Mouse (Mus musculus) urinary bladder, postnatal 25 days (tissue): ENCODE measurements around the gene Hdac9.

Source experiments
- DNase-seq: peaks from one replicate; pipeline ENCODE4 v3.0.0; 2022; ENCODE audit warnings: low spot score

The Hdac9 gene

GRCm38 (mm10) chr12:34806528-34806927, 110.4 kb downstream of the Hdac9 start:
- DNase-seq = no peak

- no peak for DNase-seq
Measured at GRCm38 (mm10) chr12:34803721-34804120, 113.2 kb downstream of the Hdac9 start.

- DNase-seq = no peak
Measured at GRCm38 (mm10) chr12:34802308-34802707, 114.6 kb downstream of the Hdac9 start.

DNA sequence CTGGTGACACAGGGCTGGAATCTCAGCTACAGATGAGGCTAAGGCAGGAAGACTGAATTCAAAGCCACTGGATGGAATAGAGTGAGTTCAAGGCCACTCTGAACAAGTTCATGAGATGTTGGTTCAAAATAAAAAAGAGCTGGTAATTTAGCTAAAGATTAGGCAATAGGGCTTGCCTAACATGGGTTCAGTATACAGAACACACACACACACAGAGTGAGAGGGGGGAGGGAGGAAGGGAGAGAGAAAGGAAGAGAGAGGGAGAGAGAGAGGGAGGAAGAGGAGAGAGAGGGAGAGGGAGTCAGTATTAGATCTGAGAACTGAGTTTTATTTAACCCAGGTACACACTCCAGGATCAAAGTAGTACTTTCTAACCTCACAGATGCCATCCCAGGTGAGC, 115.1 kb downstream of the Hdac9 start:
- no peak for DNase-seq

DNA sequence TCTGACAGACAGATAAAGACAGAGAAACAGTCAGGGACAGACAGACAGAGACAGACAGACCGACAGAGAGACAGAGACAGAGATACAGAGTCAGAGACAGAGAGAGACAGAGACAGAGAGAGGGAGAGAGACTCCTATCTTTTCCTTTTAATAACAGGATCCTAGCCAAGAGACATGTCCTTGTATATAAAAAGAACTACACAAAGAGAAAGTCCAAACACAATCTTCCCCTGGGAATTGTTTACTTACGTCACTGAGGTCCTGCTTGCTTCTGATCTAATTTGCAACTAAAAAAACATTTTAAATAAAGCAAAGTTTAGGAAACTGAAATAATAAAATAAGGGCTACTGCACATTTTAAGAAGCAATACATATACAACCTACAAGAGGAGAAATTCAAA, 119.5 kb downstream of the Hdac9 start:
- no peak for DNase-seq

DNA sequence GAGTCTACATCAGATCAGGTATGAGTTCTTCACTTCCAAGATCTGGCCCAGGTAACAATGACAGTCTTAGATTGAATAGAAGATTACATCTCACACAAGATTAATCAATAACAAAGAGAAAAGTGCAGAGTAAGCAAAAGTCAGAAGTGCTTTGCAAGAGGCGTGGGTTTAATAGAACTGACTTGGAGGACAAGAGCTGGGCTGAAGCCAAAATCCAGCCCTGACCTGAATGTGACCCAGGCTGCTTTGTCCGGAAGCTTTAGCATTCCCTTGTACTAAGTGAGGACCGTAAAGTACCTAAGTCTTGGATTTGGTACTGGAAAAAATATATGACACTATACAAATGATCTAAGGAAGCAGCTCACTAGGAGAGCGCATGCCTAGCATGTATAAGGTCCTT, 121.4 kb downstream of the Hdac9 start:
- DNase-seq = no peak

- no peak for DNase-seq
Measured at GRCm38 (mm10) chr12:34792113-34792452, 124.8 kb downstream of the Hdac9 start.

GRCm38 (mm10) chr12:34791213-34792112, 125.4 kb downstream of the Hdac9 start:
- no peak for DNase-seq

- no peak for DNase-seq
Measured at GRCm38 (mm10) chr12:34789031-34789982, 127.6 kb downstream of the Hdac9 start.

DNA sequence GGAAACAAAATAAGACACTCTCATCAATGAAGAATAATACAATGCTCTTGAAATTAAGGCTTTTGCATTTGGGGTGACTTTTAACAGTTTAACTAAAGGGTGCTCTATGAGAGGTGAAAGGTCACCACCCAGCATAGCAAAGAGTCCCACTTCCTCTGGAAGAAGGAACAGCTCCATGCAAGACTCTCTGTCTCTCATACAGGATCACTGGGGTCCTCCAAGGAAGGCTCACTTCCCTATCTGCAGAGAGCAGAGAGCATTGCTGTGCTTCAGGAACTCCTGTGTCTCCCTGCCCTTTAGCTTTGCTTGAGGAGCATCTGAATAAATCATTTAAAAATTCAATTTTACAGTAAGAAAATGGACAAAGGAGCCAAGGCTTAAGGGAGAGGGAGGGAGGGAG, 129.5 kb downstream of the Hdac9 start:
- DNase-seq = no peak

DNA sequence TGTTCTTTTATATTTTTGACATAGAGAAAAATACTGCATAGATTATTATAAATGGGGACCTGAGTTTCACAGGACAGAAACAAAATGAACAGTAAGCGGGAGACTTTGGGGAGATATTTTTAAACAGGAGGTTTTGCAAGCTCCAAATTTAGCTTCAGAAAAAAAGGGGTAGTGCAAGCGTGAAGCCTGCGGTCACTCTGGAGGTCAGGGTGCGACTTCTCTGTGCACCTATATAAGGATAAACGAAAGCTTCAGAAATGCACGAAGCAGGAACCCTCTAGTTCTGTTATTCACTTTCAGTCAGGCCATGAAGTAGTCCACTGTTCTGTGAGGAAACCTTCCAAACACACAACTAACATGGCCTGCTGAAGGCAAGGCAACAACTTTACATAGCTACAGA, 133.3 kb downstream of the Hdac9 start:
- DNase-seq = no peak

DNA sequence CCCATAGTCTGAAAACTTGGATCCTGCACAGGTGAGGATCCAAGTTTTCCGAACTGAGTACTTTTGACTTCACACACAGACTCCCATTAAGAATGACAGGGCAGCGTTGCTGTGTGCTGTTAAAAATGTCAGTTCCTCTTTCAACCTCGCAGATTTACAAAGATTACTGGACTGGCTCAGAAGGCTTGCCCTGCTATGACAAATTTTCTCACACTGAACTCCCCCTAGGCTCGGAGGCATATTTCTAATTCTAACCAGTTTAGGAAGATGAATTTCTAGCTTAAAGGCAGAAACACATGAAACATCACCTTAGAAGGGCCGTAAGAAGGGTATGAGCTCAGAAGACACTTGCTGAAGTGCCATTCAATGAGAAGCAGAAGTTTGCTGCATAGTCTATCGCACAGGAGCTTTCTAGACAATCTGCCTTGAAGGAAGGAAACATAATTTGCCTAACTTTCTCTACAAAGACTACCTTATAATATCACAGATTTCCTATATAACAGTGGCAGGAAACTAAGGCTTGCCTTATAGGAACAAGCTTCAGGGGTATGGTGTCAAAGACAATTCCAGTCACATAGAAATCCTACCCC, 137.4 kb downstream of the Hdac9 start:
- DNase-seq = no peak

- DNase-seq = no peak
Measured at GRCm38 (mm10) chr12:34776170-34776569, 140.7 kb downstream of the Hdac9 start.

- DNase-seq = no peak
Measured at GRCm38 (mm10) chr12:34774071-34774470, 142.8 kb downstream of the Hdac9 start.

- DNase-seq = no peak
Measured at GRCm38 (mm10) chr12:34767226-34767775, 149.6 kb downstream of the Hdac9 start.

DNA sequence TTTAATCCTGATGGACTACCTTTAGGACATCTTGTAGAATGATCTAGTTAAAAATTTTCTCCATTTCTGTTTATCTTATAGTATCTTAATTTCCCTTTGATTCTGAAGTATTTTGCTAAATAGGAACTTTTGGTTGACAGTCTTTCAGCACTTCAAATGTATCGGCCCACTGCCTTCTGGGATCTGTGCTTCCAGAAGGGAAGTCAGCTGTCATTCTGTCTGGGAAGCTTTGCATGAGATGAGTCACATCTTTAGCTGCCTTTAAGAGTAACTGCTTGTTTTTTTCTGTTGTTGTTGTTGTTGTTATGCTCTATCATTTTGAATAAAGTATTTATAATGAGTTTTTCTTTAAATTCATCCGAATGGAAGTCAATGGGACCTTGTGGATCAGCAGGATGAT, 169.6 kb downstream of the Hdac9 start:
- DNase-seq = no peak

GRCm38 (mm10) chr12:34725204-34725603, 191.7 kb downstream of the Hdac9 start:
- no peak for DNase-seq

GRCm38 (mm10) chr12:34724274-34724673, 192.6 kb downstream of the Hdac9 start:
- no peak for DNase-seq

- DNase-seq = no peak
Measured at GRCm38 (mm10) chr12:34722831-34723490, 193.9 kb downstream of the Hdac9 start.

- no peak for DNase-seq
Measured at GRCm38 (mm10) chr12:34720906-34721305, 196.0 kb downstream of the Hdac9 start.

DNA sequence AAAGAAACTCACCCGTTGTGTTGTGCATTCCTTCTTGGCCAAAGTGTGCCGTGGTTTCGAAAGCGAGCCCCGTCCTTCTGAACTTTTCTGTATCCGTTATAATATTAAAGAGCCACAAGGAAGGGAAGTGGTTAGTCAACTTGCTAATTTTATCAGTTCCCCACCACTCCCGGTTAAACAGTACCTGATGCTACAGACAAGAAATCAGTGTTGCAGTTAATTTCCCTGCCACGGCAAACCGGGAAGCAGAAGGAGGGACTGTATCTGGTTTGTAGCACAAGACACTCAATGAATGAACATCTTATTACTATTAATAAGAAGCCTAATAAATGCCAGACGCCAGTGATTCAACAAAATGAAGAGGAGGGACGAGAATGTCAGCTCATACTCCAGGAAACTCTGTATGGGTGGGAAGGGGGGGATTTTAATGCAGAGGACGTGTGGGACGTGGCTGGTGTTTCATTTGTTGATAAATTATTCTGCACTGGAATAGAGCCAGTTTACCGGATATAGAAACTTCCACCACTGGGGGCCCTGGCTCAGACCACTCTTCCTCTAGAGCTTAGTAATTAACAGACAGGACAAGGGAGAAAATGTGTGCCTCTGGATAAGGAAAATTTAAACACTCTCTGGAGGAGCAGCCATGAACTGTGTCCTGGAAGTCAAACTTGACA, 202.5 kb downstream of the Hdac9 start:
- no peak for DNase-seq
